Mouse (Mus musculus) liver, embryonic 15.5 days (tissue): ENCODE data around the gene Sbk3. TPM values are rescaled to one million over a fixed set of nuclear protein-coding genes. Genes with fewer than 3 reads are reported as not detected.

ENCODE experiments used
- ATAC-seq: fragments of 200-750 bp; cut with Nextera tagmentation; 2 replicates; pipeline ENCODE4 v1.8.0; 2017; ENCODE audit warnings: moderate number of reproducible peaks, mild to moderate bottlenecking, moderate library complexity; ENCODE audit not compliant: insufficient read depth
- H3K27ac ChIP-seq: fragments of 300-500 bp; sonication (generic); replicated peaks from 2 replicates; pipeline ENCODE4 v1.5.1; 2015; ENCODE audit warnings: mild to moderate bottlenecking, inconsistent platforms
- H3K27me3 ChIP-seq: fragments of 300-500 bp; sonication (generic); 2 replicates; pipeline ENCODE4 v1.6.1; 2015; ENCODE audit warnings: mild to moderate bottlenecking, inconsistent platforms
- H3K36me3 ChIP-seq: fragments of 300-500 bp; sonication (generic); replicated peaks from 2 replicates; pipeline ENCODE4 v1.6.1; 2015; ENCODE audit warnings: moderate library complexity, mild to moderate bottlenecking, inconsistent platforms
- H3K4me1 ChIP-seq: fragments of 300-500 bp; sonication (generic); replicated peaks from 2 replicates; pipeline ENCODE4 v1.6.1; 2015; ENCODE audit warnings: inconsistent platforms
- H3K4me2 ChIP-seq: fragments of 300-500 bp; sonication (generic); 2 replicates; pipeline ENCODE4 v1.6.1; 2015; ENCODE audit warnings: moderate library complexity, mild to moderate bottlenecking, inconsistent platforms
- H3K4me3 ChIP-seq: fragments of 300-500 bp; sonication (generic); replicated peaks from 2 replicates; pipeline ENCODE4 v1.5.1; 2015; ENCODE audit warnings: mild to moderate bottlenecking, inconsistent platforms
- H3K9ac ChIP-seq: fragments of 300-500 bp; sonication (generic); 2 replicates; pipeline ENCODE4 v1.6.1; 2015; ENCODE audit warnings: moderate library complexity, mild to moderate bottlenecking, inconsistent platforms
- H3K9me3 ChIP-seq: fragments of 300-500 bp; sonication (generic); replicated peaks from 2 replicates; pipeline ENCODE4 v1.6.1; 2016; ENCODE audit warnings: inconsistent platforms
- WGBS: fragments of 180-500 bp; shearing (Covaris S2); methylation state at CpG from one replicate; pipeline ENCODE4 v1.1.7; 2015; ENCODE audit warnings: mixed read lengths; ENCODE audit not compliant: insufficient replicate concordance; 5-methylcytosine and 5-hydroxymethylcytosine counted together
- polyA plus RNA-seq: library from polyadenylated mRNA; unstranded; fragments of >200 nt; fragmentation: Nextera tagmentation; extraction: Ambion mirVana; gene quantifications from 2 replicates; pipeline ENCODE4 v1.2.1, GENCODE M21; 2015

Sbk3 gene
- polyA plus RNA-seq, 1 experiment from 2014 or later = not detected

- Histone ChIP-seq H3K4me1 (peaks cover 7% of the 10 kb centered on the region), H3K4me2 (no peak overlapping the region), H3K27me3 (no peaks in the 10 kb centered on the region), H3K4me3 (no peak overlapping the region), H3K9ac (no peak overlapping the region), H3K9me3 (no peaks in the 10 kb centered on the region), H3K36me3 (no peaks in the 10 kb centered on the region), H3K27ac (no peak overlapping the region)
- no peak for ATAC-seq
- 35% methylated on average over 6 of the region's 6 CpGs for WGBS
These were observed 22.6 kb downstream of the Sbk3 start for GRCm38 (mm10) chr7:4948386-4948785.

- H3K36me3 ChIP-seq = no peaks in the 10 kb centered on the region
- H3K9ac ChIP-seq = no peak overlapping the region
- H3K9me3 ChIP-seq = no peaks in the 10 kb centered on the region
- peaks cover 9% of the 10 kb centered on the region for H3K4me1 ChIP-seq
- WGBS = 33% methylated on average over 2 of the region's 2 CpGs
- no peak overlapping the region for H3K4me2 ChIP-seq
- no peaks in the 10 kb centered on the region for H3K27me3 ChIP-seq
- H3K27ac ChIP-seq = no peak overlapping the region
- no peak for ATAC-seq
- H3K4me3 ChIP-seq = no peak overlapping the region
These were observed 23.1 kb downstream of the Sbk3 start for GRCm38 (mm10) chr7:4947855-4948254.

GRCm38 (mm10) chr7:4943223-4943815 lies 27.6 kb downstream of the Sbk3 start:
- peak; percentile 72 for ATAC-seq
- 9% methylated on average over 15 of the region's 15 CpGs for WGBS
- H3K4me3 ChIP-seq = peak overlapping the region; percentile 32

GRCm38 (mm10) chr7:4942673-4943072 lies 28.3 kb downstream of the Sbk3 start:
- peaks cover 4% of the 10 kb centered on the region; the same call in 1 of the 2 replicates for H3K27me3 ChIP-seq
- H3K4me1 ChIP-seq = peaks cover 4% of the 10 kb centered on the region; the same call in 1 of the 2 replicates
- WGBS = 27% methylated on average over 5 of the region's 5 CpGs
- no peak overlapping the region for H3K4me2 ChIP-seq
- H3K9me3 ChIP-seq = no peaks in the 10 kb centered on the region
- no peak overlapping the region for H3K9ac ChIP-seq
- ATAC-seq = no peak
- H3K27ac ChIP-seq = no peak overlapping the region
- H3K4me3 ChIP-seq = no peak overlapping the region
- H3K36me3 ChIP-seq = no peaks in the 10 kb centered on the region

More at GRCm38 (mm10) chr7:4943223-4943815, 27.6 kb downstream of the Sbk3 start:
- Histone ChIP-seq H3K9me3 (no peaks in the 10 kb centered on the region), H3K27me3 (peaks cover 4% of the 10 kb centered on the region; the same call in 1 of the 2 replicates), H3K4me1 (peaks cover 4% of the 10 kb centered on the region; the same call in 1 of the 2 replicates), H3K4me2 (peak overlapping the region; percentile 59), H3K36me3 (no peaks in the 10 kb centered on the region), H3K27ac (no peak overlapping the region), H3K9ac (no peak overlapping the region)

DNA sequence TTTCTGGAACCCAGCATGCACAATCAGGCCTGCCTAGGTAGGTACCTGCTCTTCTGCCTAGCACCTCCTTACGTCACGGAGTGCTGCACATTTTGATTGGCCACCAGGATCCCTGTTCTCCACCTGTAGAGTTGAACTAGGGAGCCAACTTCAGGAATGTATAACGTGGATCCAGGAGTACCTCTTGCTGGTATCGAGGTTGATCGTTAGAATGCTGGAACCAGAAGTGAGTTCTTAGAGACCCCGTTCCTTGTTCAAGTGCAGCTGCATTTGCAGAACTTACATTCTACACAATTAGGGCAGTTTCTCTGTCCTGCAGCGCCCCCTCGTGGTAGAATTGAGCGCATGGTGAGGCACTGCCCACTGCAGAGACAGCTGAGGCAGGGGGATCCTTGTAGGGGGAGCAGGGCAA lies 30.9 kb downstream of the Sbk3 start:
- H3K4me1 ChIP-seq = peaks cover 4% of the 10 kb centered on the region; the same call in 1 of the 2 replicates
- no peak overlapping the region for H3K4me3 ChIP-seq
- 0 out of 2 replicates have a peak, but pooled peaks have one; percentile 27 for ATAC-seq
- 8% methylated on average over 9 of the region's 9 CpGs for WGBS
- peaks cover 4% of the 10 kb centered on the region; the same call in 1 of the 2 replicates for H3K27me3 ChIP-seq
- no peaks in the 10 kb centered on the region for H3K36me3 ChIP-seq
- H3K4me2 ChIP-seq = no peak overlapping the region
- H3K9me3 ChIP-seq = no peaks in the 10 kb centered on the region
- no peak overlapping the region for H3K27ac ChIP-seq
- H3K9ac ChIP-seq = no peak overlapping the region

GRCm38 (mm10) chr7:4938456-4938855 lies 32.5 kb downstream of the Sbk3 start:
- Histone ChIP-seq H3K27me3 (peaks cover 4% of the 10 kb centered on the region; the same call in 1 of the 2 replicates), H3K27ac (no peak overlapping the region), H3K9ac (no peak overlapping the region), H3K36me3 (no peaks in the 10 kb centered on the region), H3K4me3 (no peak overlapping the region), H3K9me3 (no peaks in the 10 kb centered on the region), H3K4me2 (no peak overlapping the region), H3K4me1 (peaks cover 2% of the 10 kb centered on the region; the same call in 1 of the 2 replicates)
- WGBS = 29% methylated on average over 2 of the region's 2 CpGs
- ATAC-seq = no peak

GRCm38 (mm10) chr7:4937392-4937791 lies 33.6 kb downstream of the Sbk3 start:
- Histone ChIP-seq H3K27ac (no peak overlapping the region), H3K4me2 (no peak overlapping the region), H3K9me3 (no peaks in the 10 kb centered on the region), H3K36me3 (no peaks in the 10 kb centered on the region), H3K9ac (no peak overlapping the region), H3K4me1 (no peaks in the 10 kb centered on the region), H3K27me3 (peaks cover 4% of the 10 kb centered on the region; the same call in 1 of the 2 replicates), H3K4me3 (no peak overlapping the region)
- ATAC-seq = no peak
- 57% methylated on average over 11 of the region's 11 CpGs for WGBS

DNA sequence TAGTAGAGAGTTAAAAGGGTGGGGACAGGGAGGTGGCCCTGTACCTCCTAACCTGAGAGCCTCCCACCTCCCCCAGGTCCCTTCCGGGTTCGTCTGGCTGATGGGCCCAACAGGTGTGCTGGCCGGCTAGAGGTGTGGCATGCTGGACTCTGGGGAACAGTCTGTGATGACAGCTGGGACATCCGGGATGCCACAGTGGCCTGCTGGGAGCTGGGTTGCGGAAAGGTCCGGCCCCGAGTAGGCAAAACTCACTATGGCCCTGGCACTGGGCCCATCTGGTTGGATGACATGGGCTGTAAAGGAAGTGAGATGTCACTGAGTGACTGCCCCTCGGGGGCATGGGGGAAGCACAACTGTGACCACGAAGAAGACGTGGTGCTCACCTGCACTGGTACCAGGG lies 34.1 kb downstream of the Sbk3 start:
- H3K27ac ChIP-seq = no peak overlapping the region
- H3K9ac ChIP-seq = no peak overlapping the region
- H3K4me3 ChIP-seq = no peak overlapping the region
- H3K9me3 ChIP-seq = no peaks in the 10 kb centered on the region
- no peaks in the 10 kb centered on the region for H3K36me3 ChIP-seq
- WGBS = 59% methylated on average over 10 of the region's 10 CpGs
- H3K4me1 ChIP-seq = no peaks in the 10 kb centered on the region
- H3K27me3 ChIP-seq = peaks cover 2% of the 10 kb centered on the region; the same call in 1 of the 2 replicates
- ATAC-seq = no peak
- no peak overlapping the region for H3K4me2 ChIP-seq

DNA sequence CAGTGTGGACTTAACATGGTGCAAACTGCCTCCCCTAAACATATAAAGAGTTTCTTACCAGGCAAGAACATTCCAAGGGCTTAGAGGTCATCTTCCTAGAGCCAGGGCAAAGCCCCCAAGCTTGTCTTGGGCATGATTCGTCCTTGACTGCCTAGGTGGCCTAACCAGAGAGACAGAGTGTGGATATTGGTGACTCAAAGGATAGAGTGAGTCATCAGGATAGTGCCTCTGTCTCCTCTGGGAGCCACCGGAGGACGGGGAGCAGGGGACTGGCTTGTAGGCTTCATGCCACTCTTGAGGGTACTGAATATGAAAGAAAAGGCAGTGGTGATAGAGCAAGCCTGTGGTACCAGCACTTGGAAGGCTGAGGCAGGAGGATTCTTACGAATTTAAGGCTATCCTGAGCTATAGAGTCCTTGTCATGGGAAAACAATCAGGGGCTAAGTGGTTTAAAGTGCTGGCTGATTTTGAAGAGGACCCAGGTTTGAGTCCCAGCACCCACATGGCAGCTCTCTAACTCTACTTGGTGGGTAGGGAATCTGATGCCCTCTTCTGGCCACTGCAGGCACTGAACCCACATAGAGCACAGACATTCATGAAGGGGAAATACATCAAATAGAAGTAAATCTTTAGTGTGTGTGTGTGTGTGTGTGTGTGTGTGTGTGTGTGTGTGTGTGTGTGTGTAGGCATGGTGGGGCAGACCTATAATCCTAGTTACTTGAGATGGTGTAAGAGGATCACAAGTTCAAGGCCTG lies 36.6 kb downstream of the Sbk3 start:
- no peak for ATAC-seq
- H3K9me3 ChIP-seq = no peaks in the 10 kb centered on the region
- H3K4me2 ChIP-seq = no peak overlapping the region
- WGBS = 49% methylated on average over 4 of the region's 4 CpGs
- H3K4me3 ChIP-seq = no peak overlapping the region
- no peaks in the 10 kb centered on the region for H3K36me3 ChIP-seq
- no peak overlapping the region for H3K9ac ChIP-seq
- no peak overlapping the region for H3K27ac ChIP-seq
- no peaks in the 10 kb centered on the region for H3K4me1 ChIP-seq
- no peaks in the 10 kb centered on the region for H3K27me3 ChIP-seq

DNA sequence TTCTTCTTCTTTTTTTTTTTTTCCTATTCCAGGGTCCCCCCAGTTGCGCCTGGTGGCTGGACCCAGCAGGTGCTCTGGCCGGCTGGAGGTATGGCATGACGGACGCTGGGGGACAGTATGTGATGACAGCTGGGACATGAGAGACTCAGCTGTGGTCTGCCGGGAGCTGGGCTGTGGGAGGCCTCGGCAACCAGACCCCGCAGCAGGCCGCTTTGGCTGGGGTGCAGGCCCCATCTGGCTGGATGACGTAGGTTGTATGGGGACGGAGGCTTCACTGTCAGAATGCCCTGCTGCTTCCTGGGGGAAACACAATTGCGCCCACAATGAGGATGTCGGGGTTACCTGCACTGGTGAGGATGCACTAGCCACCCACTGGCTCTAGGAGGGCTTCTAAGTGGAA lies 37.9 kb downstream of the Sbk3 start:
- H3K4me1 ChIP-seq = no peaks in the 10 kb centered on the region
- H3K4me2 ChIP-seq = no peak overlapping the region
- no peak overlapping the region for H3K4me3 ChIP-seq
- ATAC-seq = no peak
- H3K27ac ChIP-seq = no peak overlapping the region
- no peak overlapping the region for H3K9ac ChIP-seq
- no peaks in the 10 kb centered on the region for H3K9me3 ChIP-seq
- no peaks in the 10 kb centered on the region for H3K36me3 ChIP-seq
- H3K27me3 ChIP-seq = no peaks in the 10 kb centered on the region
- WGBS = 65% methylated on average over 12 of the region's 12 CpGs

GRCm38 (mm10) chr7:4928323-4928722 lies 42.6 kb downstream of the Sbk3 start:
- H3K27me3 ChIP-seq = peaks cover 41% of the 10 kb centered on the region
- H3K4me3 ChIP-seq = no peak overlapping the region
- no peaks in the 10 kb centered on the region for H3K9me3 ChIP-seq
- H3K36me3 ChIP-seq = no peaks in the 10 kb centered on the region
- H3K27ac ChIP-seq = no peak overlapping the region
- WGBS = 68% methylated on average over 17 of the region's 17 CpGs
- no peak for ATAC-seq
- H3K4me2 ChIP-seq = no peak overlapping the region
- peaks cover 7% of the 10 kb centered on the region; the same call in 1 of the 2 replicates for H3K4me1 ChIP-seq
- H3K9ac ChIP-seq = no peak overlapping the region
